Mouse (Mus musculus) embryonic fibroblast, embryonic 13.5 days (primary cell): ENCODE measurements around the gene Adamts12.

ENCODE experiments used
- CTCF ChIP-seq: IDR thresholded peaks from 2 replicates; pipeline ENCODE4 v1.5.1; 2011; ENCODE audit warnings: mild to moderate bottlenecking, control low read depth, low read length, moderate library complexity, borderline replicate concordance; ENCODE audit not compliant: insufficient read depth
- POLR2A ChIP-seq: IDR thresholded peaks from 2 replicates; pipeline ENCODE4 v1.6.1; 2011; ENCODE audit warnings: low read depth, mild to moderate bottlenecking, control low read depth, low read length, moderate library complexity

GRCm38 (mm10) chr15:11364795-11365194, 300.2 kb downstream of the Adamts12 start:
- no peak for TF ChIP-seq POLR2A
- no peak for TF ChIP-seq CTCF
